Mouse (Mus musculus): ENCODE data around the gene Mapkapk5. TPM values are rescaled to one million over a fixed set of nuclear protein-coding genes. Genes with fewer than 3 reads are reported as not detected.
"Not testable (repeated sequence)": the region's sequence is repeated elsewhere in the genome, so short reads cannot be mapped to it uniquely, and the experiment has no call there.

Gene Mapkapk5
- total RNA-seq, 2 experiments from 2014 or later: 59.5 to 67.7 TPM

GRCm38 (mm10) chr5:121518983-121519382 is 26.7 kb downstream of the Mapkapk5 start:
- intact Hi-C loops (cut with DNase I): no loop called here
- no peak for DNase-seq (ENCODE audit: low spot score in 2 of 2)

GRCm38 (mm10) chr5:121510009-121510408 is 35.7 kb downstream of the Mapkapk5 start:
- DNase-seq (ENCODE audit: low spot score in 2 of 2): no peak
- intact Hi-C loops (cut with DNase I): no loop called here

- intact Hi-C loops (cut with DNase I): no loop called here
- DNase-seq (ENCODE audit: low spot score in 2 of 2): no peak
These were observed 38.9 kb downstream of the Mapkapk5 start for GRCm38 (mm10) chr5:121506846-121507245.

- intact Hi-C loops (cut with DNase I): no loop called here
- no peak for DNase-seq (ENCODE audit: low spot score in 2 of 2)
These were observed 42.5 kb downstream of the Mapkapk5 start, which contains the start of gene Adam1b for GRCm38 (mm10) chr5:121503231-121503630. Gene Adam1b (minus strand): TSS chr5:121503435.

GRCm38 (mm10) chr5:121501424-121501996 is 44.2 kb downstream of the Mapkapk5 start:
- DNase-seq (ENCODE audit: low spot score in 2 of 2); intact Hi-C loops (cut with DNase I): not testable (repeated sequence)

GRCm38 (mm10) chr5:121500719-121501118 is 45.0 kb downstream of the Mapkapk5 start:
- intact Hi-C loops (cut with DNase I): no loop called here
- no peak for DNase-seq (ENCODE audit: low spot score in 2 of 2)

- intact Hi-C loops (cut with DNase I): no loop called here
These were observed 52.4 kb downstream of the Mapkapk5 start for GRCm38 (mm10) chr5:121493305-121493704.

GRCm38 (mm10) chr5:121484801-121485200 is 60.9 kb downstream of the Mapkapk5 start:
- intact Hi-C loops (cut with DNase I): no loop called here
- DNase-seq (ENCODE audit: low spot score in 2 of 2): no peak

More at GRCm38 (mm10) chr5:121493305-121493704, 52.4 kb downstream of the Mapkapk5 start:
- peak; percentile 72 to 75 for DNase-seq (ENCODE audit: low spot score in 2 of 2)

- DNase-seq (ENCODE audit: low spot score in 2 of 2): no peak
- intact Hi-C loops (cut with DNase I): loop anchor here (2.0 kb wide), 1 partner anchor 29 kb away; no protein-coding TSS in a partner anchor
These were observed 68.0 kb downstream of the Mapkapk5 start for GRCm38 (mm10) chr5:121477680-121478079.

GRCm38 (mm10) chr5:121476040-121476439 is 69.7 kb downstream of the Mapkapk5 start:
- no peak for DNase-seq (ENCODE audit: low spot score in 2 of 2)
- intact Hi-C loops (cut with DNase I): loop anchor here (2.0 kb wide), 1 partner anchor 27 kb away; no protein-coding TSS in a partner anchor

Other genes with a start within 250 kb of the Mapkapk5 start
- gene Trafd1, start 160.3 kb downstream of the Mapkapk5 start, total RNA-seq (2021): 10 to 100 TPM; 83.3 to 93.0 TPM
- 10 to 100 TPM; 39.4 to 40.7 TPM for gene Naa25, start 148.0 kb downstream of the Mapkapk5 start, total RNA-seq (2021)
- 1 to 10 TPM; 9.2 to 9.4 TPM for gene Tmem116, start 94.0 kb downstream of the Mapkapk5 start, total RNA-seq (2021)
- 100 to 1,000 TPM; 140 to 151 TPM for gene Erp29, start 93.4 kb downstream of the Mapkapk5 start, total RNA-seq (2021)
- gene Adam1b, start 42.5 kb downstream of the Mapkapk5 start, total RNA-seq (2021): under 1 TPM in 1 of 2 experiments, not detected in 1; 0.10 TPM
- gene Adam1a, start 423 bp downstream of the Mapkapk5 start, total RNA-seq (2021): 10 to 100 TPM in 1 of 2 experiments, 1 to 10 TPM in 1; 7.7 to 13.9 TPM
- not detected for gene Gm42878, start 423 bp downstream of the Mapkapk5 start, total RNA-seq (2021)
- gene Aldh2, start 47.9 kb upstream of the Mapkapk5 start, total RNA-seq (2021): 100 to 1,000 TPM; 109 to 120 TPM
- gene Acad12, start 73.0 kb upstream of the Mapkapk5 start, total RNA-seq (2021): 1 to 10 TPM; 5.4 to 6.6 TPM
- gene Acad10, start 114.6 kb upstream of the Mapkapk5 start, total RNA-seq (2021): 1 to 10 TPM; 4.0 to 5.3 TPM
- gene Brap, start 114.7 kb upstream of the Mapkapk5 start, total RNA-seq (2021): 10 to 100 TPM; 64.5 to 69.5 TPM
- gene Atxn2, start 165.4 kb upstream of the Mapkapk5 start, total RNA-seq (2021): 100 to 1,000 TPM; 204 to 251 TPM

Data from left cerebral cortex, postnatal 36 days (tissue).